Mouse (Mus musculus): ENCODE results near the gene Actn1. TPM values are rescaled to one million over a fixed set of nuclear protein-coding genes. Genes with fewer than 3 reads are reported as not detected.
"Not testable (repeated sequence)": the region's sequence is repeated elsewhere in the genome, so short reads cannot be mapped to it uniquely, and the experiment has no call there.

Actn1 gene
- polyA plus RNA-seq (2021) = 279 TPM

DNA sequence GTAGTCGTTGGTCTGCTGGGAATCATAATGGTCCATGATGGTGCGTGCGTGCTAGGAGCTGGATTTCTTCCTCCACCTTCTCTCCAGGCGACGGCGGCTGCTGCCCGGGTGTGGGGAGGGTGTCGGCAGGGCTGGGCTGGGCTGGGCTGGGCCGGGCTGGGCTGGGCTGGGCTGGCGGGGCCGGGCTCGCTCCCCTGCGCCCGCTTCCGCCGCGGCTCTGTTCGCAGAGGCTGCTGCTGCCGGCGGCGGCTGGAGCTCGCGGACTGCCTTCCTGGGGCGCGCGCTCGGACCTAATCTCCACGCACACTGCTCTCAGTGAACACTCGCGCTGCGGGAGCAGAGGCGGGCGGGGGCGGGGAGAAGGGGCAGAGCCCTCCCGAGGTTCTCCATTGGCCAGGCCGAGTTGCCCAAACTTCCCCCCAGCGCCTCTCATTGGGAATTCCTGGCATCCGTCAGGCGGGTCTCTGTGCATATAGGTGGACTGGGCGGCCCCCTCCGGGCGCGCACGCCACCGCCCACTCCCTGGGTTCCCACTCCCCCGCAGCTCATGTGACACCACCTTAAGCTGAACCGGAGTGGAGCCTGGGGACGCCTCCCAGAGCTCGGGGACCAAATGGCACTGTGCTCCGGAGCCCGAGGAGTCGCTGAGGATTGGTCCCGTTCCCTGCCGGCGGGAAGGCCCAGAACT is at the start of gene Actn1:
Gene Actn1 (minus strand): TSS at position 316 of the 688 bp plus-strand sequence.
- ChIA-PET CTCF (interaction anchor here (1.3 to 1.5 kb wide), 2 partner anchors 107 to 117 kb away, joined by 3 to 5 read pairs; no protein-coding TSS in a partner anchor), POLR2A (interaction anchor here (0.5 to 1.6 kb wide), 4 partner anchors 36 to 114 kb away, joined by 3 to 8 read pairs (median 3); no protein-coding TSS in a partner anchor)
- in situ Hi-C loops (cut with MboI; ENCODE audit: low pct_unique_long_range_greater_than_20kb) = loop anchor here (10.0 kb wide), 1 partner anchor 95 kb away; no protein-coding TSS in a partner anchor
- H3K27me3 ChIP-seq = no peaks in the 10 kb centered on the region
- DNase-seq (ENCODE audit: low read depth, low spot score) (peak; percentile 82), ATAC-seq (peak; percentile 86)
- no peak for TF ChIP-seq CTCF (IDR thresholded peaks at IDR 0.05)

DNA sequence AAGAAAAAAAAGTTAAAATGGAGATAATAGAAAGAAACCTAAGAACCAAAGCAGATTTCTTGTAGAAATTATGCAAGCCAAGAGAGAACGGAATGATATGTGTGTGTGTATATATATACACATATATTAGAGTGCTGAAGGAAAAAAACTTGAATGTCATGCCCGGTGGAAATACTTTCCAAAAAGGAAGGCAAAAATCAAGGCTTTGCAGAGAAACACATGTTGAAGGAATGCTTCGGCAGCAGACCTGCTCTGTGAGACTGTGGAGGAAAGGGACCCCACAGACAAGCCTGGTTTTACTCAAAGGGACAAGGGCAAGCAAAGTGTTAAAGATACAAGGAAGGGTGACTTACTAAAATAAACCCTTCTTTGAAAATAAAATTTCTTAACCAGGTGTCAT is 47.4 kb upstream of the Actn1 start:
- ATAC-seq = no peak
- H3K27me3 ChIP-seq = no peaks in the 10 kb centered on the region
- POLR2A ChIA-PET = no interaction called here
- CTCF ChIA-PET = no interaction called here
- in situ Hi-C loops (cut with MboI; ENCODE audit: low pct_unique_long_range_greater_than_20kb) = no loop called here
- TF ChIP-seq CTCF (IDR thresholded peaks at IDR 0.05) = no peak
- DNase-seq (ENCODE audit: low read depth, low spot score) = no peak

DNA sequence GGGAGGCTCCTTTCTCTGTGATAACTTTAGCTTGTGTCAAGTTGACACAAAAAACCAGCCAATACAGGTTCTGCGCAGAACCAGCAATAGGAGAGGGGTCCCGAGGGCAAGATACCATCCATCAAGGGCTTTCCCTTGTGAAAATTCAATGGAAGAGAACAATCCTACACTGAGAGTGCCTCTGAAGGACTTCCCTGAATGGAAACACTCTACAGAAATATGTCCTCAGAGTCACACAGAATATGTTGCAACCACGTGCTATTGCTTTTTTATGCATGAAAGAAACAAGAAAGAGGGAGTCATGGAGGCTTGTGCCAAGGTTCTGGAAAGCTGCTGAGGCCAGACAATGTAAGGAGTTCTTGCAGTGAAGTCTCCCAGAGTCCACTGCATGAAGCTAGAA is 44.3 kb upstream of the Actn1 start:
- ATAC-seq (no peak), DNase-seq (ENCODE audit: low read depth, low spot score) (no peak)
- ChIA-PET CTCF (interaction anchor here (0.8 kb wide), 1 partner anchor 15 kb away, joined by 3 read pairs; no protein-coding TSS in a partner anchor), POLR2A (no interaction called here)
- TF ChIP-seq CTCF (IDR thresholded peaks at IDR 0.05) = no peak
- H3K27me3 ChIP-seq = no peaks in the 10 kb centered on the region
- in situ Hi-C loops (cut with MboI; ENCODE audit: low pct_unique_long_range_greater_than_20kb) = no loop called here

DNA sequence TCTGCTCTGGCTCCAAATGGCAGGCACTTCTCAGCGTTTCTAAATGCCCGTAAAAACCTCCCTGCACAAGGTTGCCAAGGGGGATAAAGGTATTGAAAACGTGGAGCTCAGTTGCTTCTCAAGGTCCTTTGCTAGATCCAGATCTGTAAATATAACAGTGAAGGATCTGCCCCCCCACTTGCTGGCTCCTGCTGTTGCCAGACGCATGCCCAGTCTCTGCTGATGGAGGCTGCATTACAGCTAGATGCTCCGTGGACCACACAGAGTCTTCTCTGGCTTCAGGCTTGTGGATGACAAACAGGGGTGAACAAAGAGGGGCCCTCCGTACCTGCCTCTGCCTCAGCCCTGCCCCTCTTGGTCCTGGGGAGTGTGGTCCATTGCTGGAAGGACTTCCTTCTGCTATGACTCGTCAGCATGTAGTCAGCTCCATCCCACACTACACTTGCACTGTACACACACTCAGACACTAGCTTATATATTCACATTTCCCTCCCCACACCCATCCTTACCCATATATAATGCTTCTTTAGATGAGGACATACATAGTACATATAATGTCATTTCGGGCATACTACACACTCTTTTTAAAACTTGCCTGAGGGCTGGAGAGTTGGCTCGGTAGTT is 40.8 kb upstream of the Actn1 start:
- no peak for ATAC-seq
- in situ Hi-C loops (cut with MboI; ENCODE audit: low pct_unique_long_range_greater_than_20kb) = no loop called here
- TF ChIP-seq CTCF (IDR thresholded peaks at IDR 0.05) = no peak
- POLR2A ChIA-PET = no interaction called here
- CTCF ChIA-PET = no interaction called here
- no peaks in the 10 kb centered on the region for H3K27me3 ChIP-seq
- no peak for DNase-seq (ENCODE audit: low read depth, low spot score)

DNA sequence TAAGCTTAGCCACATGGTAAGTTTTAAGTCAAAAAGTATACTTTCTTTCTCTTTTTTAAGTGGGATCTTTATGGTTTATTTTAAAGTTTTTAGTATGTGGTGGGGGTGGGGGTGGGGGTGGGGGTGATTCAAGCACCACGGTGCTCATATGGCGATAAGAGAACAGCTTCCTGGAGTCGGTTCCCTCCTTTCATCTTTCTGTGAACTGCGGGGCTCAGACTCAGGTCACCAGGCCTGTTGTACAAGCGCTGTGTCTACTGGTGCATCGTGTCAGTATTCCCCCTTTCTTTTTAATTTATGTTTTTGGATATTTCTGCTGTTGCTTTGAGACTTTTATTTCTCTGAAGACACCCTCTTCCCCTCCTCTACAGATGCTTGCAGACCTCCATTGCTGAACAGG is 38.5 kb upstream of the Actn1 start:
- no peaks in the 10 kb centered on the region for H3K27me3 ChIP-seq
- ATAC-seq (no peak), DNase-seq (ENCODE audit: low read depth, low spot score) (no peak)
- TF ChIP-seq CTCF (IDR thresholded peaks at IDR 0.05) = no peak
- ChIA-PET CTCF (no interaction called here), POLR2A (no interaction called here)
- in situ Hi-C loops (cut with MboI; ENCODE audit: low pct_unique_long_range_greater_than_20kb) = no loop called here

DNA sequence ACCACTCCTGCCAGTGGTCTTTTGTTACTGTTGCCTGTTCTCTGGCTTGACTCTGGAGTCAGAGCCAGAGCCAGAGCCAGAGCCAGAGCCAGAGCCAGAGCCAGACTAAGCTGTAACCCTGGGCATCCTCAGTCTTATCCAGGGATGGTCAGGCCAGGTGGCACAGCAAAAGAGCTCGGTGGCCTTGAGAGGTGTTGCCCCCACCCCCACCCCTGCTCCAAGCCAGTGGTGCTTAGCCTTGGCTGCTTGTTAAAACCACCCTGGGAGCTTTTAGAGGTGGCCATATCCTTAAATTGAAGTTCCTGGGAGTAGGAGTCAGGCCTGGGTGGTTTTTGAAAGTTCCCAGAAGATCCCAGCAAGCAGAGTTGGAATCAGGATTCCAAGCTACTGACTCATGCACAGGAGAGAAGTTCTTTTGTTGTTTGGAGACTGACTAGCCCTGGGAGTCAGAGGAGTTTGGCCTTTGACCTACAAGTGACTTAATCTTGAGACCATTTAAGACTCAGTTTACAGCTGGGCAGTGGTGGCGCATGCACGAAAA is 31.8 kb upstream of the Actn1 start:
- no peaks in the 10 kb centered on the region for H3K27me3 ChIP-seq
- peak; percentile 71 for ATAC-seq
- POLR2A ChIA-PET = no interaction called here
- in situ Hi-C loops (cut with MboI; ENCODE audit: low pct_unique_long_range_greater_than_20kb) = no loop called here
- DNase-seq (ENCODE audit: low read depth, low spot score) = peak; percentile 85
- CTCF ChIA-PET = interaction anchor here (1.0 kb wide), 1 partner anchor 21 kb away, joined by 3 read pairs; no protein-coding TSS in a partner anchor
- no peak for TF ChIP-seq CTCF (IDR thresholded peaks at IDR 0.05)

DNA sequence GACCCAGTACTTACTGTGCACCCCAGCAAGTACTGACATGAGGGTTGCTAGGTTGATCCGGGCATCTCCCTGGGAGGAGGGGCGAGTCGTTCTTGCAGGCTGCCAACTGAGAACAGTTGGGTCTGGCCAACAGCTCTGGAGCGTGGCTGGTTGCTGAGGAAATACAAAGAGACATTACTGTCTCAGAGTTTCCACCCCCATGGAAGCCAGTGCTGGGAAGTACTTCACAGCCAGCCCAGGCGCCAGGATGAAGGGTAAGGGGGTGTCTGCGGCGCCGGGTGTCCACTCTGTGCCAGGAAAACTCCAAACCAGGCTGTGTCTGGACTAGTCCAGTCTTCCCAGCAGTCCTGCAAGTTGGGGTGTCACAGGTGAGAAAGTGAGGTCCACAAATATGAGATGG is 30.8 kb upstream of the Actn1 start:
- DNase-seq (ENCODE audit: low read depth, low spot score) = no peak

DNA sequence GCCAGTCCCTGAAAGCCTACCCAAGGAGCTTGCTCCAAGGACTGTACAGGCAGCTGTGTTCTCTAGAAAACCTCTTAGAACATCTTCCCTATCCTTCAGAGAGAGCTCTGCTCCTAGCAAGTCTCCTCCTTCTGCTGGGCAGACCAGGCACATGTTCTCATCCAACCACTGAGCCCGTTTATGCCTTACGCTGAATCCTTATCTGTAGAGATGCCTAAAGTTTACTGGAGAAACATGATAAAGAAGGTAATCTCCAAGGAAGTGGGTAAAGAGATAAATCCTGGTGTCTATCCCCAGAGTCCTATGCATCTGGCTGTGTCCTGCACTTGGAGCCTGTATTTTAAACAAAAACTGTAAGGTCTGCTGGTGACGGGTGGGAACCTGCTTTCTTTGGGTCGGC is 30.3 kb upstream of the Actn1 start:
- POLR2A ChIA-PET = interaction anchor here (0.5 kb wide), 1 partner anchor 19 kb away, joined by 7 read pairs; no protein-coding TSS in a partner anchor
- in situ Hi-C loops (cut with MboI; ENCODE audit: low pct_unique_long_range_greater_than_20kb) = no loop called here
- no peak for DNase-seq (ENCODE audit: low read depth, low spot score)
- CTCF ChIA-PET = no interaction called here
- ATAC-seq = no peak
- no peak for TF ChIP-seq CTCF (IDR thresholded peaks at IDR 0.05)
- no peaks in the 10 kb centered on the region for H3K27me3 ChIP-seq

More for the DNA sequence above, 30.8 kb upstream of the Actn1 start:
- no peak for TF ChIP-seq CTCF (IDR thresholded peaks at IDR 0.05)
- ATAC-seq = no peak
- ChIA-PET CTCF (no interaction called here), POLR2A (no interaction called here)
- no peaks in the 10 kb centered on the region for H3K27me3 ChIP-seq
- in situ Hi-C loops (cut with MboI; ENCODE audit: low pct_unique_long_range_greater_than_20kb) = no loop called here

DNA sequence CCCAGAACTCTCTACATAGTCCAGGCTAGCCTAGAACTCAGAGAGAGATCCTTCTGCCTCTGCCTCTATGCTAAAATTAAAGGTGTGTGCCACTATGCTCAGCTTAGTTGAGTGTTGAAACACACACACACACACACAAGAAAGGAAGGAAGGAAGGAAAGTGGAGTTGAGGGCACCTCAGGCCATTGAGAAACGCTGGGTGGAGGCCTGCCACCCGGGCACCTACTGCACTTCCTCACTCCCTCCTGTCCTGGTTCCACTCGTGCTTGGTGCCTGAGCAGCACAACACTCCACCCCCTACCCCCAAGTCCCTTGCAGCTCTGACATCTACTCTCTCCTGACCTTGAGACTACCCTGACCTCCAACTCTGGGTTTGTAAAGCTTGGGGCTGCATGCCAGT is 29.6 kb upstream of the Actn1 start:
- no peaks in the 10 kb centered on the region for H3K27me3 ChIP-seq
- TF ChIP-seq CTCF (IDR thresholded peaks at IDR 0.05) = no peak
- in situ Hi-C loops (cut with MboI; ENCODE audit: low pct_unique_long_range_greater_than_20kb) = no loop called here
- ChIA-PET CTCF (no interaction called here), POLR2A (interaction anchor here (0.5 kb wide), 1 partner anchor 18 kb away, joined by 7 read pairs; no protein-coding TSS in a partner anchor)
- ATAC-seq (no peak), DNase-seq (ENCODE audit: low read depth, low spot score) (no peak)

DNA sequence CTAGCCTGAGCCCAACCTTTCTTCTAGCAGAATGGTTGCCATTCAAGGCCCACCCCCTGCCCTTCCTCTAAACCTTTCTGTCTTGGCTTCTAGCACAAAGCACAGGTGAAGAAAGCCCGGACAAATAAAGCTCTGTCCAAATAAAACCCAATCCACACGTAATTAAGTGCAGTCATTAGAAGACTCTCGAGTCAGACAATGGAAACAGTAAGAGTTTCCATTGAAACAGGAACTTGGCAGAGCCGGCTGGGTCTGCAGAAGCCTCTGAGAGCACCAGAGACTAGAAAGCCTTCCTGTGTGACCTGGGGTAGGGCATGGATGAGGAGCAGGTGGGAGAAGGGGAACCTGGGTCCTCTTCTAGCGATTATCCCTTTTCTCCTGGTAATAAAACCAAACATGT is 25.7 kb upstream of the Actn1 start:
- no peak for ATAC-seq
- POLR2A ChIA-PET = no interaction called here
- TF ChIP-seq CTCF (IDR thresholded peaks at IDR 0.05) = no peak
- in situ Hi-C loops (cut with MboI; ENCODE audit: low pct_unique_long_range_greater_than_20kb) = no loop called here
- no peak for DNase-seq (ENCODE audit: low read depth, low spot score)
- CTCF ChIA-PET = no interaction called here
- H3K27me3 ChIP-seq = no peaks in the 10 kb centered on the region

DNA sequence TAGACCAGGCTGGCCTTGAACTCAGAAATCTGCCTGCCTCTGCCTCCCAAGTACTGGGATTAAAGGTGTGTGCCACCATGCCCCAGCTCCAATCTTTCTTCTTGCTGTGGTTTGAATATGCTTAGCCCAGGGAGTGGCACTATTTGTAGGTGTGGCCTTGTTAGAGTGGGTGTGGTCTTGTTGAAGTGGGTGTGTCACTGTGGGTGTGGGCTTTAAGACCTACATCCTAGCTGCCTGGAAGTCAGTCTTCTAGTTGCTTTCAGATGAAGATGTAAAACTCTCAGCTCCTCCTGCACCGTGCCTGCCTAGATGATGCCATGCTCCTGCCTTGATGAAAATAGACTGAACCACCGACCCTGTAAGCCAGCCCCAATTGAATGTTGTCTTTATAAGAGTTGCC is 24.1 kb upstream of the Actn1 start:
- POLR2A ChIA-PET; ATAC-seq; in situ Hi-C loops (cut with MboI; ENCODE audit: low pct_unique_long_range_greater_than_20kb); CTCF ChIA-PET; DNase-seq (ENCODE audit: low read depth, low spot score); H3K27me3 ChIP-seq: not testable (repeated sequence)
